ENCODE assay signal across 8 mouse cellular contexts in the genomic region with DNA sequence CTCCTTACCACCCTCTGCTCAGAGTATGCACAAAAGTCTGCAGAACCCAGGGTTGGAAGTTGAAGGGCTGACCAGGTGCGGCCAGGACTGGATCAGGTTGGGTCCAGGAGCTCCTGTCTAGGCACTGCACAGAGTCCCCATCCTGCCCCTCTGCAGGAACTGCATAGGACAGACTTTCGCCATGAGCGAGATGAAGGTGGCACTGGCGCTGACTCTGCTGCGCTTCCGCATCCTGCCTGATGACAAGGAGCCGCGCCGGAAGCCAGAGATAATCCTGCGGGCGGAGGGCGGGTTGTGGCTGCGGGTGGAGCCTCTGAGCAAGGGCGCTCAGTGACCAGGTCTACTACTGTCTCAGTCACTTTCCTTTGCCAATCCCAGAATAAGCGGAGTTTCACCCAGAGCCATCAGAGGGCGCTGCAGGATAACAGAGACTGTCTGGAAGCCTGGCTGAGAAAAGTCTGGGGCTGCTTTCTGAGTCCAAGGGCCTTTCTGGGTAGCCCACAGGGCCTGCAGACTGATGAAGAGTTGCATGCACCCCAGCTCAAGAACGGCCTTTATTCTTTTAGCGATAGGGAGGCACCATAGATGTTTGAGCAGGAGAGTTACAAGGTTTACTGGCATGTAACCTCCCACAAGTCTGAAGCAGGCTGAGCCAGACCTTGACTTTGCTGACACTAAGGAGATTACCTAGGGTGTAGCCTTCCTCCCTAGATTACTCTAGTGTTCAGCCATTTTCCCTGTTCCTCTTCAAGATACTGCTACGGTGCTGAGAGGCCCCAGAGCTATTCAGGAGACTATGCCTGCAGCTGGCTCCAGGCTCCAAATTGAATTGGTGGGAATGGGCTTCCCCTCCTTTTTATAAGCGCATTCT. TPM values are rescaled to one million over a fixed set of nuclear protein-coding genes. Genes with fewer than 3 reads are reported as not detected.
DNase-seq lines count a peak whose midpoint lies in the region; ATAC-seq and TF ChIP-seq lines count a peak whose summit lies in the region.

No protein-coding gene starts in this region.

- 61% methylated on average over 20 of the region's 20 CpGs for WGBS in bone marrow, adult 2 months
- 20% methylated on average over 16 of the region's 20 CpGs for WGBS in embryonic facial prominence, embryonic 14.5 days
- WGBS in heart, embryonic 11.5 days (ENCODE audit: insufficient replicate concordance), result 12% methylated on average over 20 of the region's 20 CpGs
- WGBS in kidney, embryonic 15.5 days, result 13% methylated on average over 20 of the region's 20 CpGs
- 18% methylated on average over 20 of the region's 20 CpGs for WGBS in limb, embryonic 14.5 days
- WGBS in midbrain, embryonic 16.5 days, result 11% methylated on average over 20 of the region's 20 CpGs

- peak; percentile 88 for DNase-seq in CD4-positive, CD25-positive, alpha-beta regulatory T cell, adult 2 months (ENCODE audit: low read depth, low spot score)
- peak; percentile 72 for DNase-seq in embryonic facial prominence, embryonic 14.5 days (ENCODE audit: low spot score)
- DNase-seq in limb, embryonic 14.5 days (ENCODE audit: low spot score), result peak; percentile 51
- peak; percentile 71 to 84 for DNase-seq in spleen, postnatal 4 days (ENCODE audit: low spot score in 2 of 2)

- no peaks in the 10 kb centered on the region for H3K36me3 ChIP-seq in embryonic facial prominence, embryonic 14.5 days (ENCODE audit: control insufficient read depth, insufficient read depth, low read length)
- no peaks in the 10 kb centered on the region for H3K36me3 ChIP-seq in heart, embryonic 11.5 days (ENCODE audit: control insufficient read depth, insufficient read depth, low read length)
- H3K36me3 ChIP-seq in kidney, embryonic 15.5 days, result no peaks in the 10 kb centered on the region
- no peaks in the 10 kb centered on the region for H3K36me3 ChIP-seq in limb, embryonic 14.5 days (ENCODE audit: control insufficient read depth, insufficient read depth, low read length)
- no peaks in the 10 kb centered on the region for H3K36me3 ChIP-seq in midbrain, embryonic 16.5 days (ENCODE audit: control insufficient read depth, insufficient read depth, low read length)

- peak overlapping the region; percentile 44 for H3K4me2 ChIP-seq in embryonic facial prominence, embryonic 14.5 days (ENCODE audit: low read depth, low read length)
- H3K4me2 ChIP-seq in heart, embryonic 11.5 days, result peak overlapping the region; percentile 64
- H3K4me2 ChIP-seq in kidney, embryonic 15.5 days, result peak overlapping the region; percentile 60
- peak overlapping the region; percentile 25; the same call in 1 of the 2 replicates for H3K4me2 ChIP-seq in limb, embryonic 14.5 days (replicated peaks; ENCODE audit: low read depth, low read length, severe bottlenecking)
- peak overlapping the region; percentile 54 for H3K4me2 ChIP-seq in midbrain, embryonic 16.5 days (ENCODE audit: low read length)

- TF ChIP-seq POLR2A in bone marrow, adult 2 months (IDR thresholded peaks at IDR 0.05; ENCODE audit: borderline replicate concordance, control insufficient read depth, low read depth, low read length), result no peak
- no peak for TF ChIP-seq POLR2A in limb, embryonic 14.5 days (IDR thresholded peaks at IDR 0.05; ENCODE audit: borderline replicate concordance, extremely low read depth, insufficient read depth, insufficient read length)

- no peaks in the 10 kb centered on the region for H3K27me3 ChIP-seq in embryonic facial prominence, embryonic 14.5 days (replicated peaks; ENCODE audit: control insufficient read depth, insufficient read depth, low read length)
- H3K27me3 ChIP-seq in heart, embryonic 11.5 days (ENCODE audit: control insufficient read depth, insufficient read depth, low read length), result no peaks in the 10 kb centered on the region
- no peaks in the 10 kb centered on the region for H3K27me3 ChIP-seq in kidney, embryonic 15.5 days
- no peaks in the 10 kb centered on the region for H3K27me3 ChIP-seq in limb, embryonic 14.5 days (ENCODE audit: control insufficient read depth, insufficient read depth, low read length)
- no peaks in the 10 kb centered on the region for H3K27me3 ChIP-seq in midbrain, embryonic 16.5 days (ENCODE audit: control insufficient read depth, insufficient read depth, low read depth, low read length)

- ATAC-seq in embryonic facial prominence, embryonic 14.5 days (ENCODE audit: low read depth), result peak; percentile 87
- ATAC-seq in heart, embryonic 11.5 days (replicated peaks; ENCODE audit: insufficient number of reproducible peaks, low FRiP score, low TSS enrichment), result peak; percentile 49
- peak; percentile 81 for ATAC-seq in kidney, embryonic 15.5 days (replicated peaks; ENCODE audit: low FRiP score)
- ATAC-seq in limb, embryonic 14.5 days (ENCODE audit: low FRiP score, low read depth), result no peak
- ATAC-seq in midbrain, embryonic 16.5 days, result peak; percentile 97

- peak; percentile 52; the same call in 1 of the 2 replicates for TF ChIP-seq CTCF in bone marrow, adult 2 months (IDR thresholded peaks at IDR 0.05; ENCODE audit: control insufficient read depth, insufficient read depth, low read length)

- H3K9me3 ChIP-seq in embryonic facial prominence, embryonic 14.5 days (ENCODE audit: control insufficient read depth, low read length), result no peaks in the 10 kb centered on the region
- H3K9me3 ChIP-seq in heart, embryonic 11.5 days (replicated peaks; ENCODE audit: control insufficient read depth, low read length), result no peaks in the 10 kb centered on the region
- no peaks in the 10 kb centered on the region for H3K9me3 ChIP-seq in kidney, embryonic 15.5 days (replicated peaks)
- H3K9me3 ChIP-seq in limb, embryonic 14.5 days (ENCODE audit: control insufficient read depth, low read length), result no peaks in the 10 kb centered on the region
- no peaks in the 10 kb centered on the region for H3K9me3 ChIP-seq in midbrain, embryonic 16.5 days (replicated peaks; ENCODE audit: control insufficient read depth, low read length, poor library complexity, severe bottlenecking)

- peak overlapping the region; percentile 35 for H3K9ac ChIP-seq in embryonic facial prominence, embryonic 14.5 days (ENCODE audit: low read depth, low read length)
- H3K9ac ChIP-seq in heart, embryonic 11.5 days (ENCODE audit: low read depth, low read length), result peak overlapping the region; percentile 54
- no peak overlapping the region for H3K9ac ChIP-seq in kidney, embryonic 15.5 days
- no peak overlapping the region for H3K9ac ChIP-seq in limb, embryonic 14.5 days (ENCODE audit: low read depth, low read length, severe bottlenecking)
- peak overlapping the region; percentile 58 for H3K9ac ChIP-seq in midbrain, embryonic 16.5 days (ENCODE audit: low read depth, low read length)

- no peaks in the 10 kb centered on the region for H3K4me1 ChIP-seq in bone marrow, adult 2 months (ENCODE audit: control insufficient read depth, insufficient read depth, low read length)
- H3K4me1 ChIP-seq in embryonic facial prominence, embryonic 14.5 days (ENCODE audit: control insufficient read depth, insufficient read depth, low read length), result no peaks in the 10 kb centered on the region; the same call in 1 of the 2 replicates
- no peaks in the 10 kb centered on the region; the same call in 1 of the 2 replicates for H3K4me1 ChIP-seq in heart, embryonic 11.5 days (ENCODE audit: control insufficient read depth, insufficient read depth, low read length)
- 0 out of 2 replicates have a peak, but pooled peaks cover 6% of the 10 kb centered on the region for H3K4me1 ChIP-seq in kidney, embryonic 15.5 days
- no peaks in the 10 kb centered on the region for H3K4me1 ChIP-seq in limb, embryonic 14.5 days (ENCODE audit: control insufficient read depth, insufficient read depth, low read length)
- H3K4me1 ChIP-seq in midbrain, embryonic 16.5 days (ENCODE audit: control insufficient read depth, insufficient read depth, low read length), result peaks cover 3% of the 10 kb centered on the region; the same call in 1 of the 2 replicates

- H3K4me3 ChIP-seq in bone marrow, adult 2 months (replicated peaks; ENCODE audit: control insufficient read depth, low read depth, low read length), result peak overlapping the region; percentile 17
- peak overlapping the region; percentile 13; the same call in 1 of the 2 replicates for H3K4me3 ChIP-seq in embryonic facial prominence, embryonic 14.5 days (ENCODE audit: low read depth, low read length)
- H3K4me3 ChIP-seq in heart, embryonic 11.5 days (ENCODE audit: low read depth, low read length), result peak overlapping the region; percentile 25
- H3K4me3 ChIP-seq in kidney, embryonic 15.5 days (replicated peaks), result peak overlapping the region; percentile 37
- no peak overlapping the region for H3K4me3 ChIP-seq in limb, embryonic 14.5 days (replicated peaks; ENCODE audit: low read length)
- H3K4me3 ChIP-seq in midbrain, embryonic 16.5 days (ENCODE audit: low read depth, low read length), result peak overlapping the region; percentile 33

- H3K27ac ChIP-seq in bone marrow, adult 2 months (ENCODE audit: control insufficient read depth, insufficient read depth, low read depth, low read length, poor library complexity), result no peak overlapping the region
- H3K27ac ChIP-seq in embryonic facial prominence, embryonic 14.5 days (replicated peaks; ENCODE audit: low read depth, low read length), result no peak overlapping the region
- H3K27ac ChIP-seq in heart, embryonic 11.5 days (ENCODE audit: low read depth, low read length), result no peak overlapping the region
- no peak overlapping the region for H3K27ac ChIP-seq in kidney, embryonic 15.5 days
- no peak overlapping the region for H3K27ac ChIP-seq in limb, embryonic 14.5 days (replicated peaks; ENCODE audit: low read depth, low read length)
- 0 out of 2 replicates have a peak overlapping the region, but pooled peaks have one; percentile 20 for H3K27ac ChIP-seq in midbrain, embryonic 16.5 days (ENCODE audit: low read length)

RNA-seq across cellular contexts. Expression of a gene that starts 14.8 kb away (rescaled TPM):
- polyA plus RNA-seq in bone marrow, adult 2 months (2011; ENCODE audit: insufficient read depth, insufficient read length, low replicate concordance, missing spikeins), result 3.4 and 10.1 TPM in 2 replicates
- 18.0 and 18.3 TPM in 2 replicates for polyA plus RNA-seq in embryonic facial prominence, embryonic 14.5 days (2014; fragmentation: Nextera tagmentation; extraction: Ambion mirVana)
- polyA plus RNA-seq in heart, embryonic 11.5 days (2014; fragmentation: Nextera tagmentation; extraction: Ambion mirVana), result 12.6 and 15.9 TPM in 2 replicates
- polyA plus RNA-seq in kidney, embryonic 15.5 days (2015; fragmentation: Nextera tagmentation; extraction: Ambion mirVana), result 20.9 and 21.7 TPM in 2 replicates
- polyA plus RNA-seq in limb, embryonic 14.5 days (2012; rRNA removed), result 34.0 and 39.5 TPM in 2 replicates
- 16.7 and 18.6 TPM in 2 replicates for polyA plus RNA-seq in limb, embryonic 14.5 days (2014; fragmentation: Nextera tagmentation; extraction: Ambion mirVana)
- polyA plus RNA-seq in midbrain, embryonic 16.5 days (2015; fragmentation: Nextera tagmentation; extraction: Ambion mirVana), result 12.9 and 15.9 TPM in 2 replicates

RNA-seq across cellular contexts. Expression of a gene that starts 45.3 kb away (rescaled TPM):
- 2.1 and 3.3 TPM in 2 replicates for polyA plus RNA-seq in bone marrow, adult 2 months (2011; ENCODE audit: insufficient read depth, insufficient read length, low replicate concordance, missing spikeins)
- polyA plus RNA-seq in embryonic facial prominence, embryonic 14.5 days (2014; fragmentation: Nextera tagmentation; extraction: Ambion mirVana), result 5.3 and 5.8 TPM in 2 replicates
- polyA plus RNA-seq in heart, embryonic 11.5 days (2014; fragmentation: Nextera tagmentation; extraction: Ambion mirVana), result 4.6 and 5.1 TPM in 2 replicates
- polyA plus RNA-seq in kidney, embryonic 15.5 days (2015; fragmentation: Nextera tagmentation; extraction: Ambion mirVana), result 8.4 and 9.3 TPM in 2 replicates
- 16.5 and 26.0 TPM in 2 replicates for polyA plus RNA-seq in limb, embryonic 14.5 days (2012; rRNA removed)
- polyA plus RNA-seq in limb, embryonic 14.5 days (2014; fragmentation: Nextera tagmentation; extraction: Ambion mirVana), result 7.7 and 11.7 TPM in 2 replicates
- polyA plus RNA-seq in midbrain, embryonic 16.5 days (2015; fragmentation: Nextera tagmentation; extraction: Ambion mirVana), result 12.4 and 15.7 TPM in 2 replicates

Comparison
In these comparisons a context has a peak if more than half of its experiments do, and no peak if none do; other contexts are left out.
1. H3K9ac ChIP-seq: peak in embryonic facial prominence, embryonic 14.5 days (single experiment), heart, embryonic 11.5 days (single experiment) and midbrain, embryonic 16.5 days (single experiment); none in kidney, embryonic 15.5 days (single experiment) and limb, embryonic 14.5 days (single experiment).
2. Peak in every context shown above with its lines, with median percentiles within 50 percentile points of each other: DNase-seq and H3K4me2 ChIP-seq.